ENCODE assay signal across 29 mouse cellular contexts in the genomic region with DNA sequence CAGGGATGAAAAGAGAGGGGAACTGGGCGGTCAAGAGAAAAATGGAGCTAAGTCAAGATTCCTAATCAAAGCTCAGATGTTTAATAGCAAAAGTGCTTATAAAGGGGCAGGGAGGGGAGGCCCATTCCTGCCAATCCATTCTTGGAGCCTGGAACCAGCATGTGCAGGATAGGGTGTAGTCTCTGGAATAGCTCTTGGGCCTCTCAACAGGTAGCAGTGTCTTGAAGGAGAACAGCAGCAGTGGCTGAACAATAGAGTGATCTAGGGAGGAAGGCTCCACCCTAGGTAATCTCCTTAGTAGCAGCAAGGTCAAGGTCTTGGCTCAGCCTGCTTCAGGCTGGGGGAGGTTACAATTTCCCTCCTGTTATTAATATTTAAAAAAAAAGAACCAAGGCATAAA. TPM values are rescaled to one million over a fixed set of nuclear protein-coding genes. Genes with fewer than 3 reads are reported as not detected.
"Had no signal": no experiment of that assay in that cellular context is flagged by ENCODE, and none has a peak within 500 bp of the region (broad histone marks: within the 10 kb centered on the region; RNA-seq: fewer than 3 reads in every experiment).

No protein-coding gene starts in this region.

RNA-seq across cellular contexts. Expression of a gene that starts 23.9 kb away (rescaled TPM):
- total RNA-seq: heart, postnatal 14 days; heart, postnatal 25 days; heart, postnatal 36 days; hindbrain, postnatal 0 days; layer of hippocampus, adult 2 months; layer of hippocampus, postnatal 14 days; layer of hippocampus, postnatal 25 days; layer of hippocampus, postnatal 36 days; left cerebral cortex, adult 18-20 months; left cerebral cortex, adult 2 months; left cerebral cortex, adult 8-10 months had no signal

RNA-seq across cellular contexts. Expression of a gene that starts 46.3 kb away (rescaled TPM):
- total RNA-seq: heart, postnatal 10 days; heart, postnatal 14 days; heart, postnatal 25 days; heart, postnatal 36 days; heart, postnatal 4 days; hindbrain, postnatal 0 days; layer of hippocampus, adult 18-20 months; layer of hippocampus, adult 2 months; layer of hippocampus, adult 8-10 months; layer of hippocampus, postnatal 10 days; layer of hippocampus, postnatal 14 days; layer of hippocampus, postnatal 25 days; layer of hippocampus, postnatal 36 days; left cerebral cortex, adult 18-20 months; left cerebral cortex, adult 2 months; left cerebral cortex, adult 8-10 months had no signal
- polyA plus RNA-seq: heart, embryonic 14.5 days; hindbrain, embryonic 14.5 days; hindbrain, embryonic 15.5 days; hindbrain, embryonic 16.5 days; hindbrain, postnatal 0 days; inflammation-experienced regulatory T-cells, adult 6 months; intestine, embryonic 14.5 days; intestine, embryonic 15.5 days; intestine, postnatal 0 days; kidney, adult 2 months; kidney, embryonic 14.5 days; kidney, embryonic 16.5 days; kidney, postnatal 0 days; large intestine, adult 2 months had no signal
